Mouse (Mus musculus) heart, embryonic 15.5 days (tissue): ENCODE data around the gene Fryl. TPM values are rescaled to one million over a fixed set of nuclear protein-coding genes. Genes with fewer than 3 reads are reported as not detected.
A peak's percentile ranks its signal among the peaks of the same experiment; 100 is the strongest.

Experiments
- ATAC-seq: fragments of 200-750 bp; cut with Nextera tagmentation; replicated peaks from 2 replicates; pipeline ENCODE4 v1.8.0; 2017; ENCODE audit warnings: low read depth, moderate TSS enrichment; ENCODE audit not compliant: insufficient number of reproducible peaks, insufficient read depth, low FRiP score
- H3K27ac ChIP-seq: fragments of 300-500 bp; sonication (generic); 2 replicates; pipeline ENCODE4 v1.5.1; 2015; ENCODE audit warnings: mild to moderate bottlenecking, inconsistent platforms
- H3K27me3 ChIP-seq: fragments of 300-500 bp; sonication (generic); 2 replicates; pipeline ENCODE4 v1.6.1; 2015; ENCODE audit warnings: inconsistent platforms
- H3K36me3 ChIP-seq: fragments of 300-500 bp; sonication (generic); 2 replicates; pipeline ENCODE4 v1.6.1; 2015; ENCODE audit warnings: mild to moderate bottlenecking, inconsistent platforms
- H3K4me1 ChIP-seq: fragments of 300-500 bp; sonication (generic); replicated peaks from 2 replicates; pipeline ENCODE4 v1.6.1; 2015; ENCODE audit warnings: inconsistent platforms
- H3K4me2 ChIP-seq: fragments of 300-500 bp; sonication (generic); 2 replicates; pipeline ENCODE4 v1.6.1; 2015; ENCODE audit warnings: inconsistent platforms, mild to moderate bottlenecking, moderate library complexity
- H3K4me3 ChIP-seq: fragments of 300-500 bp; sonication (generic); 2 replicates; pipeline ENCODE4 v1.5.1; 2015; ENCODE audit warnings: mild to moderate bottlenecking, inconsistent platforms
- H3K9ac ChIP-seq: fragments of 300-500 bp; sonication (generic); 2 replicates; pipeline ENCODE4 v1.6.1; 2015; ENCODE audit warnings: mild to moderate bottlenecking, inconsistent platforms
- H3K9me3 ChIP-seq: fragments of 300-500 bp; sonication (generic); replicated peaks from 2 replicates; pipeline ENCODE4 v1.6.1; 2016; ENCODE audit warnings: inconsistent platforms
- WGBS: fragments of 180-500 bp; shearing (Covaris S2); methylation state at CpG from one replicate; pipeline ENCODE4 v1.1.7; 2015; ENCODE audit warnings: mixed read lengths; 5-methylcytosine and 5-hydroxymethylcytosine counted together
- polyA plus RNA-seq: library from polyadenylated mRNA; unstranded; fragments of >200 nt; fragmentation: Nextera tagmentation; extraction: Ambion mirVana; gene quantifications from 2 replicates; pipeline ENCODE4 v1.2.1, GENCODE M21; 2015

Gene Fryl
- polyA plus RNA-seq, 1 experiment from 2014 or later, result 25.7 TPM

DNA sequence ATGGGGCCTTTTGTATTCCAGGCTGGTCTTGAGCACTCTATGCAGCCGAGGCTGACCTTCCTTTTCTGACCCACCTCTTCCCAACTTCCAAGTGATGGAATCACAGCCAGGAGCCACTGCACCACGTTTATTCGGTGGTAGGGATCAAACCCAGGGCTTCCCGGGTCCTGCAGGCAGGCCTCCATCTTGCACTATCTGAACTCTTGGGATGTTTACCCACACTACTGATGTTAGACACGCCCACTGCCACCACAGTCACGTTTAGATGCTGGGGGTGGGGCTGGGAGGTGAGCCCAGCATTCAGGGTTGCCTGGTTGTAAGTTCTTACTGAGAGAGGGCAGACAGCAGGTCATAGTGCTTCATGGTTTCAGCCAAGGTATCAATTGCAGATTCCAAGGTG lies 189.5 kb downstream of the Fryl start:
- Histone ChIP-seq H3K27me3 (no peaks in the 10 kb centered on the region), H3K27ac (no peak overlapping the region), H3K4me2 (no peak overlapping the region), H3K4me3 (no peak overlapping the region), H3K36me3 (peaks cover 54% of the 10 kb centered on the region), H3K4me1 (no peaks in the 10 kb centered on the region), H3K9ac (no peak overlapping the region), H3K9me3 (no peaks in the 10 kb centered on the region)
- no peak for ATAC-seq
- WGBS, result 45% methylated on average over 6 of the region's 6 CpGs

DNA sequence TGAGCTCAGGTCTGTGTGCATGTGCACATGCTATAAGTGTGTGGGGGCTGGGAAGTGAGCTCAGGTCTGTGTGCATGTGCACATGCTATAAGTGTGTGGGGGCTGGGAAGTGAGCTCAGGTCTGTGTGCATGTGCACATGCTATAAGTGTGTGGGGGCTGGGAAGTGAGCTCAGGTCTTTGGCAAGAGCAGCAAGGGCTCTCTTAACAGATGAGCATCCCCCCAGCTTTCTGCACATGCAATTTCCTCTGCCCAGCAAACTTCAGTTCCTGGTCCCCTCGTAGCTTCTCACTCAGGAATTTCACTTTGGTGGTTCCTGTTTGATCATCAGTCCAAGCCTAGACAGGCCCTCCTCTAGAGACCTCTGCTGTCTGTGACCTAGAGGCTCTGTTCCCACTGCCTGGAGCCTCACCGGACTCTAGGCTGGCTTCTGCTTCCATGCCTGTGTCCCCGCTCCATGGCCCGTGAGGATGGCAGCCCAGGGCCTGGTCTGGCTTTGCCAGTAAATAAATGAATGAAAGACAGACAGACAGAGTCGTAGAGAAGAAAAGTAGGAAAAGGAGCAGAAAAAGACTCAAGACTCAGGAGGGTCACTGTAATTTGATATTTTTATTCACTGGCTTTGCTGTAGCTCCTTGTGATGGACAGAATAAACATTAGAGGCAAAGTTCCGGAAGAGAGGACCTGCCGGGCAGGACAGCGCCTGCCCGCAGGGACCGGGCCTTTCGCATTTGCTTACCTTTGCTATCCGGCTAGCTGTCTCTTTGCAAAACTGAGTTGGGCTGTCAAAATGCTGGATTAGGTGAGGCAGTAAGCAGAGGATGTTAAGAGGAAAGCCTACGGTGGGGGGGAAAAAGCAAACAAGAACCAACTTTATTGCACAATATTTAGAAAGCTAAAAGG lies 192.4 kb downstream of the Fryl start:
- Histone ChIP-seq H3K36me3 (peaks cover 45% of the 10 kb centered on the region), H3K9me3 (no peaks in the 10 kb centered on the region)
- 80% methylated on average over 13 of the region's 13 CpGs for WGBS

DNA sequence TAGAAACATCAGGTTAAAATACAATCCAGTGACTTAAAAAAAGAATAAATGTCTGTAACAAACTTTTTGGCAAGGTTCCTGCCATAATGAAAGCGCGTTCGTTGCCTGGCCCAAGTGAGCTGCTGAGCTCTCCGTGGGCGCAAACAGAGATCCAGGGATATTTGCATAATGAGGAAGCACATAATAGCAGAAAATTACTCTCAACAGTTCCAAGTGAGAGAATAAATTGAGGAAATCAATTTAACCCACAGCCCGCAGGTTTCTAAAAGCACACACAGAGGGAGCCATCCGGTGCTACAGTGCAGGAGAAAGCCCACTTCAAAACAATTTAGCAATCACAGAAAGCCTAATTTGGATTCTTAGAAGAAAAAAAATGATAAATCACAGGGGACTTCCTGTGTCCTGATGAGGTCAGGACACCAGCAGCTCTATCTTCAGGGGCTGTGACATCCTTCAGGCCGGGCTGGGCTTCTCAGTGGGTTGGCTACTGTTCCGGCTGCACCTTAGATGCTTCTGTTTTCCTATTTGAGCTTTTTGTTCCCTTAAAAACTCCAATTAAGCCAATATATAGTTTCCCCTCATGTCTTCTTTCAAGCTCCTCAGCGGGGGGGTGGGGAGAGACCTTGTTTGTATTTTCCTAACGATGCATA lies 194.8 kb downstream of the Fryl start:
- no peaks in the 10 kb centered on the region for H3K27me3 ChIP-seq
- no peak overlapping the region for H3K9ac ChIP-seq
- peaks cover 36% of the 10 kb centered on the region for H3K36me3 ChIP-seq
- no peak overlapping the region for H3K27ac ChIP-seq
- no peak overlapping the region for H3K4me3 ChIP-seq
- no peak overlapping the region for H3K4me2 ChIP-seq
- 86% methylated on average over 11 of the region's 11 CpGs for WGBS
- H3K4me1 ChIP-seq, result no peaks in the 10 kb centered on the region
- no peak for ATAC-seq
- H3K9me3 ChIP-seq, result no peaks in the 10 kb centered on the region

More for the DNA sequence above, 192.4 kb downstream of the Fryl start:
- Histone ChIP-seq H3K4me3 (no peak overlapping the region), H3K9ac (no peak overlapping the region), H3K4me1 (no peaks in the 10 kb centered on the region), H3K27me3 (no peaks in the 10 kb centered on the region), H3K27ac (no peak overlapping the region), H3K4me2 (no peak overlapping the region)
- ATAC-seq, result no peak

DNA sequence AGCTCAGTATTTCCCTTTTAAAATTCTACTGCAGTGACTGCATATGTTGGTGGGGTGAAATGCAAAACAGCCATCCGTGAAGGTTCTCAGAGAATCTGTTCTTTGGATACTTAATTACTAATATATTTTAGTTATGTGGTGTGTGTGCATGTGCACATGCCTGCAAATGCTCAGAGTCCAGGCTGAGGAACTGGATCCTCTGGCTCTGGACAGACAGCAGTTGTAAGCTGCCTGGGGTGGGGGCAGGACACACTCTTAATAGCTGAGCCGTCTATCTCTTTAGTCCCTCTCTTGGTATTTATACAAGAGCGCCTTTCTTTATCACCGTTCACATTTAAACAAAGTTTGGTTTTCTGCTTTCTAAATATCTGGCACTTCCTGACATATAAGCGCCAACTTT lies 199.5 kb downstream of the Fryl start:
- 85% methylated on average over 5 of the region's 5 CpGs for WGBS
- Histone ChIP-seq H3K27ac (no peak overlapping the region), H3K9me3 (no peaks in the 10 kb centered on the region), H3K27me3 (no peaks in the 10 kb centered on the region), H3K9ac (no peak overlapping the region), H3K36me3 (peaks cover 55% of the 10 kb centered on the region), H3K4me1 (no peaks in the 10 kb centered on the region), H3K4me3 (no peak overlapping the region), H3K4me2 (no peak overlapping the region)
- no peak for ATAC-seq

DNA sequence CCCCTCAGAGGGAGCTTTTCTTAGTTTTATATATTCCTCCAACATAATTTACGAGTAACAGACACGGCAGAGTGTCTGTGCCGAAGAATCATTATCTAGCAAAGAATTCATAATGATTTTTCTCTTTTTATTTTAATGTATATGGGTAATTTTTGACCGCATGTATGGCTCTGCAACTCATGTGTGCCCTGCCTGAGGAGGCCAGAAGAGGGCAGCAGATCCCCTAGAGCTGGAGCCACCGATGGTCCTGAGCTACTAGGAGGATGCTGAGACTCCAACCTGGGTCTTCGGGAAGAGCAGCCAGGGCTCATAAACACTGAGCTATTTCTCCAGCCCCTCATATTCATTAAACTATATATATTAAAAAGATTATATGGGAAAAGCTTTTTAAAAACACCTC lies 200.0 kb downstream of the Fryl start:
- Histone ChIP-seq H3K4me2 (no peak overlapping the region), H3K36me3 (peaks cover 59% of the 10 kb centered on the region), H3K9ac (no peak overlapping the region), H3K27me3 (no peaks in the 10 kb centered on the region), H3K9me3 (no peaks in the 10 kb centered on the region), H3K4me3 (no peak overlapping the region), H3K27ac (no peak overlapping the region), H3K4me1 (no peaks in the 10 kb centered on the region)
- 87% methylated on average over 6 of the region's 6 CpGs for WGBS
- no peak for ATAC-seq

DNA sequence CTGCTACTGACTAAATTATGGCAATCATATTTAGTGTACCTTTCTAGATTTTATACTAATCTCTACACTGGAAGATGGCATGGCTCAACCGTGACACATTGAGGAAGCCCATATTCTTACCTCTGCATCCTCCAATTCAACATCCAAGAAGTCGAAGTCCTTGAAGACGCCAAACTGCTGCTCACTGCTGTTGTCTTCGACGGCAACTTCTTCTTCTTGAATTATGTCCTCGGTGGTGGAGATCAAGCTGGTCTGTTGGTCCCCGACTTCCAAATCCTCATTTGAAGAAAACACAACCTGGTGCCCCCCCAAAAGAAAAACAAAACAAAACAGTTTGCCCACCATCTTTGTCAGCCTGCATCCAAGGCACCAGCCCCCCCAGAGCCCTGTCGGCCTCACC lies 202.5 kb downstream of the Fryl start:
- H3K4me1 ChIP-seq, result no peaks in the 10 kb centered on the region
- WGBS, result 95% methylated on average over 8 of the region's 8 CpGs
- no peak overlapping the region for H3K27ac ChIP-seq
- no peaks in the 10 kb centered on the region for H3K27me3 ChIP-seq
- no peak overlapping the region for H3K4me2 ChIP-seq
- ATAC-seq, result no peak
- H3K9me3 ChIP-seq, result no peaks in the 10 kb centered on the region
- H3K9ac ChIP-seq, result no peak overlapping the region
- no peak overlapping the region for H3K4me3 ChIP-seq
- H3K36me3 ChIP-seq, result peaks cover 84% of the 10 kb centered on the region

DNA sequence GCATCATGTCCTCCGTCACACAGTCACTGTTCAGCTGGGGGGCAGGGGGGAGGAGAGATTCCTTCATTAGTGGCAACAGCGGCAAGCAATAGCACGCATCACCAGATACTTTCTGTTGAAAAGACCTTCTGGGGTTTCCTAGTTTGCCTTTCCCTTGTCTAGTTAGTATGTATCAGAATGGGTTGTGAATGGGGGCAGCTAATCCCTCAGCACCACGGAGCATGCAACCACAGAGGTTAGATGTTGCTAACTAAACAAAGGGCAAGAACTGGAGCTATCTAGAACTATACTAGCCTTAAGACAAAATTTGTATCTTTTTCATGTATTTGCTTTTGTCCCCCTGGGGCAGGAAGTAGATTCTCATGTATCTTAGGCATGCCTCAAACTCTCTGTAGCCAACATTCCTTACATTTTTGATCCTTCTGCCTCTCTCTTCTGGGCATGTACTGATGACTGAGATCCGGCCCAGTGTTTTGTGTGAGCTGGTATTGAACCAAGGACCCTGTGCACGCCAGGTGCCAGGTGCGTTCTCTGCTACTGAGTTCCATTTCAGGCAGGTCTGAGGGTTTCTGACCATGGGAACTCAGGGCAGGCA lies 208.7 kb downstream of the Fryl start:
- WGBS, result 67% methylated on average over 7 of the region's 7 CpGs
- no peaks in the 10 kb centered on the region for H3K27me3 ChIP-seq
- H3K36me3 ChIP-seq, result peaks cover 87% of the 10 kb centered on the region
- no peak overlapping the region for H3K4me3 ChIP-seq
- ATAC-seq, result no peak
- H3K27ac ChIP-seq, result no peak overlapping the region
- no peak overlapping the region for H3K9ac ChIP-seq
- H3K4me1 ChIP-seq, result no peaks in the 10 kb centered on the region
- no peak overlapping the region for H3K4me2 ChIP-seq
- no peaks in the 10 kb centered on the region for H3K9me3 ChIP-seq

DNA sequence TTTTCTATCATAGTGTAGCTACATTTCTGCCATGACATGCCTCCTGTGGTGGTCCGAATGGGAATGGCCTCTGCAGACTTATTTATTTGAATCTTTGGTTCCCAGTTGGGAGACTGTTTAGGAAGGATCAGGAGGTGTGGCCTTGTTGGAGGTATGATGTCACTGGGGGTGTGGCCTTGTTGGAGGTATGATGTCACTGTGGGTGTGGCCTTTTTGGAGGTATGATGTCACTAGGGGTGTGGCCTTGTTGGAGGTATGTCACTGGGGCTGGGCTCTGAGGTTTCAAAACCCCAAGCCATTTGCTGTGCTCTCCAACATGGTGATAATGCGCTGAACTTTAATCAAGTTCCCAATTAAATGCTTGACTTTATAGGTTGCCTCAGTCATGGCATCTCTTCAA lies 212.4 kb downstream of the Fryl start:
- no peak overlapping the region for H3K27ac ChIP-seq
- no peak overlapping the region for H3K4me2 ChIP-seq
- 99% methylated on average over 2 of the region's 2 CpGs for WGBS
- H3K36me3 ChIP-seq, result peaks cover 60% of the 10 kb centered on the region
- ATAC-seq, result no peak
- no peak overlapping the region for H3K4me3 ChIP-seq
- H3K9ac ChIP-seq, result no peak overlapping the region
- no peaks in the 10 kb centered on the region for H3K4me1 ChIP-seq
- H3K9me3 ChIP-seq, result no peaks in the 10 kb centered on the region
- no peaks in the 10 kb centered on the region for H3K27me3 ChIP-seq

DNA sequence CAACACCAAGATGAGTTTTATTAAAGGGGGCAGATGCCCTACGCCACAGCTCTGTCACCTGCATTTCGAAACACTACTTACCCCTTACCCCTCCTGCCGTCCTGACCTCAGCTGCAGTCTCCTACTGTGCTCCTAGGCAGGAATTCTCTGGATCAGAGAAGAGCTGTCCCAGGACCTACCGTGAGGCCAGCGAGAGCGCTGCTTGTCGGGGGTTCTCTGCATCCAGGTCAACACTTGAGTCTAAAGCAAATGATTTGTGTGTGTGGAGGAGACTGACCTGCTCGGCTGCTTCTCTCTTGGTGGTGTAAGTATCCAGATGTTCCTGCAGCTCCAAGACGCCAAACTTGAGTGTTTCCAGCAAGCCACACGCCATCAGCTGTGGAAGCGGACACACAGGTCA lies 223.9 kb downstream of the Fryl start:
- no peak overlapping the region for H3K4me2 ChIP-seq
- H3K27me3 ChIP-seq, result no peaks in the 10 kb centered on the region
- no peak overlapping the region for H3K27ac ChIP-seq
- no peak for ATAC-seq
- no peak overlapping the region for H3K4me3 ChIP-seq
- no peaks in the 10 kb centered on the region for H3K9me3 ChIP-seq
- no peak overlapping the region for H3K9ac ChIP-seq
- peaks cover 8% of the 10 kb centered on the region for H3K4me1 ChIP-seq
- peaks cover 73% of the 10 kb centered on the region for H3K36me3 ChIP-seq
- 86% methylated on average over 11 of the region's 11 CpGs for WGBS

DNA sequence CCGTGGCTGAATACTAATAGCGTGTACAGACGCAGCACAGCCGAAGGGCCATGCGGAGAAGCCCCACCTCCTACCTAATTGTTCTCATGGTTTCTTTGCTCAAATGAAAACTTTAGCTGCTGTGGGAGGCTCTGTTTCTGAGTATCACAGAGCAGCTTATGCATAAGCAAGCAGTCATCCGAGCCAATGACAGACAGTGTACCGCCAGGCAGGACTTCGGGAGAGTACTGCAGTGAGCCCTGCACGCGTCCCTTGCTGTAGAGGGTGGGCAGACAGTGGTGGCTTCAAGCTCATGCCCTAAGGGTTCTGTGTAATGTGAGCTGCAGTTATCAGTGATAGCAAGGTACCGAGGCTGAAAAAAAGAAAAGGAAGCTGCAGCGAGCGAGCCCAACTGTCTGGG lies 227.8 kb downstream of the Fryl start:
- no peaks in the 10 kb centered on the region for H3K9me3 ChIP-seq
- ATAC-seq, result peak; percentile 77; the same call in 1 of the 2 replicates
- H3K4me3 ChIP-seq, result no peak overlapping the region
- H3K9ac ChIP-seq, result no peak overlapping the region
- H3K27ac ChIP-seq, result no peak overlapping the region
- H3K36me3 ChIP-seq, result peaks cover 73% of the 10 kb centered on the region
- peaks cover 8% of the 10 kb centered on the region for H3K4me1 ChIP-seq
- H3K4me2 ChIP-seq, result no peak overlapping the region
- no peaks in the 10 kb centered on the region for H3K27me3 ChIP-seq
- 37% methylated on average over 13 of the region's 13 CpGs for whole genome bisulfite sequencing

DNA sequence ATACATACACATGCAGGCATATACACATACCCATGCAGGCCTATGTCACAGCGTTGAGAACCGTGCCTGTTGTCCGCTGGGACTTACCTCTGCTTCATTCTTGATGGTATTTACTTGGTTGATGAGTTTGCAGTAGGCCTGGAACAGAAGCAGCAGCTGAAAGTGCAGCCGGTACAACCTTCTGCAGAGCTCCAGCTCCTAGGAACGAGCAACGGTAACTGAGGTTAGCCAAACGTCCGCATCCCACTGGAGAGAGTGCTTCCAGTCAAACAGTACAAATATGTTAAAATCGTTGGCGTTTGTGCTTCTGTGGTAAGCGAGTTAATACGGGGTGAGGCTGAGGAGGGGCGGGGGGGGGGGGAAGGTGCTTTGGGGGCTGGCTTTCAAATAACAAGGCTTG lies 232.6 kb downstream of the Fryl start:
- no peak overlapping the region for H3K4me3 ChIP-seq
- no peak overlapping the region for H3K9ac ChIP-seq
- H3K4me2 ChIP-seq, result no peak overlapping the region
- H3K4me1 ChIP-seq, result peaks cover 4% of the 10 kb centered on the region
- H3K36me3 ChIP-seq, result peaks cover 42% of the 10 kb centered on the region
- H3K9me3 ChIP-seq, result no peaks in the 10 kb centered on the region
- H3K27me3 ChIP-seq, result no peaks in the 10 kb centered on the region
- 95% methylated on average over 13 of the region's 13 CpGs for WGBS
- no peak for ATAC-seq
- no peak overlapping the region for H3K27ac ChIP-seq
